ENCODE assay signal across 20 mouse cellular contexts in genomic region chr6:120788068-120788607, GRCm38 (mm10). TPM values are rescaled to one million over a fixed set of nuclear protein-coding genes. Genes with fewer than 3 reads are reported as not detected.
DNase-seq lines count a peak whose midpoint lies in the region; ATAC-seq and TF ChIP-seq lines count a peak whose summit lies in the region.
"Had no signal": no experiment of that assay in that cellular context is flagged by ENCODE, and none has a peak within 500 bp of the region (broad histone marks: within the 10 kb centered on the region; RNA-seq: fewer than 3 reads in every experiment).

No protein-coding gene starts in this region.

- no peak overlapping the region for H3K4me2 ChIP-seq in liver, embryonic 12.5 days
- no peak overlapping the region for H3K4me2 ChIP-seq in liver, postnatal 0 days (ENCODE audit: low read depth, low read length)
- H3K4me2 ChIP-seq: embryonic facial prominence, embryonic 13.5 days; forebrain, embryonic 13.5 days; heart, embryonic 12.5 days; hindbrain, embryonic 14.5 days had no signal

- no peak overlapping the region for H3K4me3 ChIP-seq in liver, embryonic 12.5 days
- no peak overlapping the region for H3K4me3 ChIP-seq in liver, postnatal 0 days (ENCODE audit: low read depth, low read length)
- H3K4me3 ChIP-seq: embryonic facial prominence, embryonic 13.5 days; forebrain, embryonic 13.5 days; heart, embryonic 12.5 days; hindbrain, embryonic 10.5 days had no signal

- no peak overlapping the region for H3K9ac ChIP-seq in liver, embryonic 12.5 days
- no peak overlapping the region for H3K9ac ChIP-seq in liver, postnatal 0 days (replicated peaks)
- H3K9ac ChIP-seq: embryonic facial prominence, embryonic 13.5 days; forebrain, embryonic 13.5 days; forebrain, postnatal 0 days; heart, embryonic 12.5 days; hindbrain, embryonic 14.5 days had no signal

- no peaks in the 10 kb centered on the region for H3K27me3 ChIP-seq in liver, embryonic 12.5 days (replicated peaks)
- no peaks in the 10 kb centered on the region for H3K27me3 ChIP-seq in liver, postnatal 0 days (ENCODE audit: insufficient read depth, low read length)
- H3K27me3 ChIP-seq: embryonic facial prominence, embryonic 13.5 days; forebrain, embryonic 13.5 days; heart, embryonic 12.5 days had no signal

- peaks cover 82% of the 10 kb centered on the region for H3K4me1 ChIP-seq in liver, embryonic 12.5 days
- H3K4me1 ChIP-seq in liver, postnatal 0 days (ENCODE audit: insufficient read depth): peaks cover 2% of the 10 kb centered on the region

- 0 out of 2 replicates have a peak overlapping the region, but pooled peaks have one; percentile 4 for H3K27ac ChIP-seq in liver, embryonic 12.5 days
- no peak overlapping the region for H3K27ac ChIP-seq in liver, postnatal 0 days (ENCODE audit: low read depth)
- H3K27ac ChIP-seq: embryonic facial prominence, embryonic 13.5 days; forebrain, embryonic 13.5 days; hindbrain, embryonic 10.5 days; hindbrain, embryonic 14.5 days had no signal

- TF ChIP-seq CTCF in liver, postnatal 0 days (IDR thresholded peaks at IDR 0.05; ENCODE audit: low read depth): no peak

- peaks cover 32% of the 10 kb centered on the region for H3K36me3 ChIP-seq in liver, embryonic 12.5 days
- H3K36me3 ChIP-seq in liver, postnatal 0 days (replicated peaks; ENCODE audit: insufficient read depth, low read length): peaks cover 24% of the 10 kb centered on the region

- no peak for ATAC-seq in liver, embryonic 12.5 days
- ATAC-seq in liver, postnatal 0 days: no peak
- peak; percentile 48 for ATAC-seq in common myeloid progenitor, adult 5-6 weeks (replicated peaks; ENCODE audit: low read depth, poor library complexity, severe bottlenecking)
- ATAC-seq in megakaryocyte progenitor cell, adult 5-6 weeks (replicated peaks; ENCODE audit: poor library complexity): peak; percentile 47
- ATAC-seq: forebrain, embryonic 13.5 days; forebrain, postnatal 0 days had no signal

- TF ChIP-seq EP300 in liver, postnatal 0 days (IDR thresholded peaks at IDR 0.05; ENCODE audit: low read depth): no peak

- 80% methylated on average over 5 of the region's 5 CpGs for WGBS in liver, embryonic 12.5 days (ENCODE audit: insufficient replicate concordance)
- WGBS in liver, postnatal 0 days (ENCODE audit: insufficient replicate concordance): 76% methylated on average over 5 of the region's 5 CpGs

- DNase-seq in liver, postnatal 0 days: no peak
- no peak for DNase-seq in urinary bladder, postnatal 4 days (ENCODE audit: low spot score in 2 of 2)
- DNase-seq in adrenal gland, adult 8-10 months: no peak
- DNase-seq: adrenal gland, adult 2 months; adrenal gland, postnatal 36 days; cerebellum, adult 11 months; cerebellum, adult 8-10 months; cerebellum, postnatal 14 days; gastrocnemius, postnatal 14 days; heart, adult 18-20 months had no signal

- H3K9me3 ChIP-seq in liver, embryonic 12.5 days (replicated peaks): no peaks in the 10 kb centered on the region
- H3K9me3 ChIP-seq in liver, postnatal 0 days (ENCODE audit: low read length): no peaks in the 10 kb centered on the region
- H3K9me3 ChIP-seq: embryonic facial prominence, embryonic 13.5 days; forebrain, embryonic 13.5 days; heart, embryonic 12.5 days; hindbrain, embryonic 10.5 days had no signal

RNA-seq across cellular contexts. Expression of gene Slc25a18, which starts 14.8 kb away (rescaled TPM):
- polyA plus RNA-seq in liver, embryonic 12.5 days (2016; fragmentation: Nextera tagmentation; extraction: Ambion mirVana): 0.18 TPM in 1 of 2 replicates, not detected in the other
- polyA plus RNA-seq in liver, postnatal 0 days (2015; fragmentation: Nextera tagmentation; extraction: Ambion mirVana): 0.05 TPM in 1 of 2 replicates, not detected in the other
- total RNA-seq in common myeloid progenitor, adult 5-6 weeks (2017): not detected in 2 replicates
- total RNA-seq in megakaryocyte progenitor cell, adult 5-6 weeks (2015): not detected in 2 replicates
- total RNA-seq in megakaryocyte progenitor cell, adult 5-6 weeks (2017): not detected in 2 replicates
- 1 to 10 TPM in 2 of 4 experiments, under 1 TPM in 2; 0.29 to 1.2 (median 0.78) TPM for total RNA-seq in adrenal gland, adult 8-10 months (2022)
- total RNA-seq: gastrocnemius, adult 18-20 months had no signal

RNA-seq across cellular contexts. Expression of gene Atp6v1e1, which starts 34.5 kb away (rescaled TPM):
- 150 and 151 TPM in 2 replicates for polyA plus RNA-seq in liver, embryonic 12.5 days (2016; fragmentation: Nextera tagmentation; extraction: Ambion mirVana)
- polyA plus RNA-seq in liver, postnatal 0 days (2015; fragmentation: Nextera tagmentation; extraction: Ambion mirVana): 193 and 199 TPM in 2 replicates
- 62.9 and 99.9 TPM in 2 replicates for total RNA-seq in common myeloid progenitor, adult 5-6 weeks (2017)
- 139 and 152 TPM in 2 replicates for total RNA-seq in megakaryocyte progenitor cell, adult 5-6 weeks (2015)
- total RNA-seq in megakaryocyte progenitor cell, adult 5-6 weeks (2017): 135 and 152 TPM in 2 replicates
- total RNA-seq in adrenal gland, adult 8-10 months (2022): 100 to 1,000 TPM; 289 to 469 (median 399) TPM

RNA-seq across cellular contexts. Expression of gene Bcl2l13, which starts 47.9 kb away (rescaled TPM):
- polyA plus RNA-seq in liver, embryonic 12.5 days (2016; fragmentation: Nextera tagmentation; extraction: Ambion mirVana): 50.3 and 50.6 TPM in 2 replicates
- 18.4 and 20.4 TPM in 2 replicates for polyA plus RNA-seq in liver, postnatal 0 days (2015; fragmentation: Nextera tagmentation; extraction: Ambion mirVana)
- total RNA-seq in common myeloid progenitor, adult 5-6 weeks (2017): 25.9 and 38.9 TPM in 2 replicates
- 18.4 and 23.9 TPM in 2 replicates for total RNA-seq in megakaryocyte progenitor cell, adult 5-6 weeks (2015)
- 17.7 and 34.6 TPM in 2 replicates for total RNA-seq in megakaryocyte progenitor cell, adult 5-6 weeks (2017)
- total RNA-seq in adrenal gland, adult 8-10 months (2022): 10 to 100 TPM; 48.4 to 58.4 (median 55.5) TPM

Comparison
In these comparisons a context has a peak if more than half of its experiments do, and no peak if none do; other contexts are left out.
1. ATAC-seq: peak in common myeloid progenitor, adult 5-6 weeks (single experiment) and megakaryocyte progenitor cell, adult 5-6 weeks (single experiment); none in liver, embryonic 12.5 days (single experiment) and liver, postnatal 0 days (single experiment).